Mouse (Mus musculus) frontal cortex, adult (tissue): Measurements from ENCODE around the gene Ar.

Experiments
- ATAC-seq: cut with Nextera tagmentation; 2 replicates; pipeline ENCODE4 v1.9.2; 2017; ENCODE audit warnings: mild to moderate bottlenecking, moderate library complexity, mixed read lengths; ENCODE audit not compliant: low TSS enrichment

Gene Ar

GRCm38 (mm10) chrX:98148531-98149342, at the start of gene Ar:
Ar (plus strand) TSS chrX:98148769.
- ATAC-seq, result no peak

GRCm38 (mm10) chrX:98149724-98150392, 1.3 kb downstream of the Ar start:
- peak; percentile 80 for ATAC-seq

- ATAC-seq, result peak; percentile 53
Measured at GRCm38 (mm10) chrX:98150393-98151119, 2.0 kb downstream of the Ar start.

GRCm38 (mm10) chrX:98189759-98190158, 41.2 kb downstream of the Ar start:
- peak; percentile 67 for ATAC-seq

GRCm38 (mm10) chrX:98205766-98206165, 57.2 kb downstream of the Ar start:
- no peak for ATAC-seq

- ATAC-seq, result no peak
Measured at GRCm38 (mm10) chrX:98207166-98207565, 58.6 kb downstream of the Ar start.

GRCm38 (mm10) chrX:98216103-98216502, 67.5 kb downstream of the Ar start:
- ATAC-seq, result peak; percentile 64; the same call in 1 of the 2 replicates

GRCm38 (mm10) chrX:98239011-98239410, 90.4 kb downstream of the Ar start:
- ATAC-seq, result no peak

GRCm38 (mm10) chrX:98245108-98245507, 96.5 kb downstream of the Ar start:
- peak; percentile 76 for ATAC-seq

GRCm38 (mm10) chrX:98248363-98248762, 99.8 kb downstream of the Ar start:
- ATAC-seq, result no peak

GRCm38 (mm10) chrX:98259620-98260019, 111.1 kb downstream of the Ar start:
- ATAC-seq, result no peak

GRCm38 (mm10) chrX:98265755-98266154, 117.2 kb downstream of the Ar start:
- ATAC-seq, result no peak

- ATAC-seq, result no peak
Measured at GRCm38 (mm10) chrX:98271361-98271760, 122.8 kb downstream of the Ar start.

GRCm38 (mm10) chrX:98291763-98292162, 143.2 kb downstream of the Ar start:
- no peak for ATAC-seq

GRCm38 (mm10) chrX:98300685-98301084, 152.1 kb downstream of the Ar start:
- ATAC-seq, result no peak

GRCm38 (mm10) chrX:98301924-98302323, 153.4 kb downstream of the Ar start:
- ATAC-seq, result no peak

- ATAC-seq, result no peak
Measured at GRCm38 (mm10) chrX:98315961-98316360, 167.4 kb downstream of the Ar start.

- ATAC-seq, result no peak
Measured at GRCm38 (mm10) chrX:98317483-98317882, 168.9 kb downstream of the Ar start.

- no peak for ATAC-seq
Measured at GRCm38 (mm10) chrX:98323105-98323504, 174.5 kb downstream of the Ar start.

GRCm38 (mm10) chrX:98347481-98347880, 198.9 kb downstream of the Ar start:
- no peak for ATAC-seq

- ATAC-seq, result no peak
Measured at GRCm38 (mm10) chrX:98348036-98348435, 199.5 kb downstream of the Ar start.
